Mouse (Mus musculus) heart, adult 18-20 months (tissue): ENCODE results near the gene Zmym3. TPM values are rescaled to one million over a fixed set of nuclear protein-coding genes. Genes with fewer than 3 reads are reported as not detected.
"Not testable (repeated sequence)": the region's sequence is repeated elsewhere in the genome, so short reads cannot be mapped to it uniquely, and the experiment has no call there.

Experiments
- DNase-seq, 2 experiments: peaks; one replicate each; pipeline ENCODE4 v3.0.0; 2021 to 2022; ENCODE audit warnings: mixed read lengths in 1 of 2
- total RNA-seq, 2 experiments: library from RNA; stranded (reverse); gene quantifications; 2 replicates each; pipeline ENCODE4 v1.2.3; 2021

Zmym3 gene
- total RNA-seq, 2 experiments from 2014 or later, result 13.1 to 15.9 TPM

- no peak for DNase-seq
These were observed 44.3 kb downstream of the Zmym3 start, which contains the start of gene Gjb1 for GRCm38 (mm10) chrX:101376190-101376968. Gene Gjb1, plus strand, starts transcription at chrX:101376378.

- DNase-seq, result no peak
These were observed 47.7 kb downstream of the Zmym3 start for GRCm38 (mm10) chrX:101372946-101373345.

- no peak for DNase-seq
These were observed 50.1 kb downstream of the Zmym3 start for GRCm38 (mm10) chrX:101370573-101370972.

- no peak for DNase-seq
These were observed 51.6 kb downstream of the Zmym3 start for GRCm38 (mm10) chrX:101369001-101369400.

GRCm38 (mm10) chrX:101358902-101359301 is 61.7 kb downstream of the Zmym3 start:
- DNase-seq, result not testable (repeated sequence)

Other genes starting within 250 kb of the Zmym3 start
- 10 to 100 TPM; 32.7 to 37.8 TPM for gene Snx12, start 198.3 kb downstream of the Zmym3 start, total RNA-seq
- gene Foxo4, start 166.3 kb downstream of the Zmym3 start, total RNA-seq, result 10 to 100 TPM; 59.9 to 64.4 TPM
- gene Gm614, start 156.9 kb downstream of the Zmym3 start, total RNA-seq, result not detected
- 10 to 100 TPM; 10.5 to 15.1 TPM for gene Il2rg, start 152.6 kb downstream of the Zmym3 start, total RNA-seq
- not detected for gene Gm20489, start 151.8 kb downstream of the Zmym3 start, total RNA-seq
- gene Med12, start 146.8 kb downstream of the Zmym3 start, total RNA-seq, result 10 to 100 TPM; 13.5 to 19.1 TPM
- gene Nlgn3, start 121.7 kb downstream of the Zmym3 start, total RNA-seq, result under 1 TPM; 0.39 to 0.74 TPM
- not detected for gene Gjb1, start 44.5 kb downstream of the Zmym3 start, total RNA-seq
- gene Nono, start 8.5 kb upstream of the Zmym3 start, total RNA-seq, result 10 to 100 TPM; 58.2 to 60.3 TPM
- 100 to 1,000 TPM; 163 to 187 TPM for gene Itgb1bp2, start 28.2 kb upstream of the Zmym3 start, total RNA-seq
- 10 to 100 TPM; 14.6 to 17.6 TPM for gene Taf1, start 111.9 kb upstream of the Zmym3 start, total RNA-seq
- 10 to 100 TPM; 42.5 to 56.8 TPM for gene Ogt, start 219.2 kb upstream of the Zmym3 start, total RNA-seq